Mouse (Mus musculus) limb, embryonic 13.5 days (tissue): ENCODE data around the gene Nwd1. TPM values are rescaled to one million over a fixed set of nuclear protein-coding genes. Genes with fewer than 3 reads are reported as not detected.
A peak's percentile ranks its signal among the peaks of the same experiment; 100 is the strongest.
"Not testable (repeated sequence)": the region's sequence is repeated elsewhere in the genome, so short reads cannot be mapped to it uniquely, and the experiment has no call there.

ENCODE experiments used
- ATAC-seq: fragments of 200-750 bp; cut with Nextera tagmentation; 2 replicates; pipeline ENCODE4 v1.8.0; 2017; ENCODE audit warnings: low read depth, moderate number of reproducible peaks, moderate TSS enrichment; ENCODE audit not compliant: low FRiP score
- H3K27ac ChIP-seq: fragments of 300-500 bp; sonication (generic); 2 replicates; pipeline ENCODE4 v1.5.1; 2015; ENCODE audit warnings: inconsistent platforms, mild to moderate bottlenecking, moderate library complexity
- H3K27me3 ChIP-seq: fragments of 300-500 bp; sonication (generic); 2 replicates; pipeline ENCODE4 v1.6.1; 2015; ENCODE audit warnings: mild to moderate bottlenecking, inconsistent platforms
- H3K36me3 ChIP-seq: fragments of 300-500 bp; sonication (generic); 2 replicates; pipeline ENCODE4 v1.6.1; 2015; ENCODE audit warnings: inconsistent platforms, mild to moderate bottlenecking, moderate library complexity
- H3K4me1 ChIP-seq: fragments of 300-500 bp; sonication (generic); 2 replicates; pipeline ENCODE4 v1.6.1; 2015; ENCODE audit warnings: inconsistent platforms
- H3K4me2 ChIP-seq: fragments of 300-500 bp; sonication (generic); replicated peaks from 2 replicates; pipeline ENCODE4 v1.6.1; 2015; ENCODE audit warnings: inconsistent platforms, mild to moderate bottlenecking, moderate library complexity
- H3K4me3 ChIP-seq: fragments of 300-500 bp; sonication (generic); 2 replicates; pipeline ENCODE4 v1.5.1; 2015; ENCODE audit warnings: moderate library complexity, mild to moderate bottlenecking, inconsistent platforms
- H3K9ac ChIP-seq: fragments of 300-500 bp; sonication (generic); 2 replicates; pipeline ENCODE4 v1.6.1; 2015; ENCODE audit warnings: mild to moderate bottlenecking, inconsistent platforms
- H3K9me3 ChIP-seq: fragments of 300-500 bp; sonication (generic); 2 replicates; pipeline ENCODE4 v1.6.1; 2016; ENCODE audit warnings: inconsistent platforms
- WGBS: fragments of 180-500 bp; shearing (Covaris S2); methylation state at CpG from one replicate; pipeline ENCODE4 v1.1.7; 2015; 5-methylcytosine and 5-hydroxymethylcytosine counted together
- polyA plus RNA-seq: library from polyadenylated mRNA; unstranded; fragments of >200 nt; fragmentation: Nextera tagmentation; extraction: Ambion mirVana; gene quantifications from 2 replicates; pipeline ENCODE4 v1.2.1, GENCODE M21; 2015

Nwd1 gene
- polyA plus RNA-seq, 1 experiment from 2014 or later, result 0.01 TPM

- Histone ChIP-seq H3K4me3 (no peak overlapping the region), H3K9me3 (no peaks in the 10 kb centered on the region), H3K9ac (no peak overlapping the region), H3K27me3 (no peaks in the 10 kb centered on the region), H3K27ac (no peak overlapping the region), H3K36me3 (no peaks in the 10 kb centered on the region), H3K4me2 (no peak overlapping the region), H3K4me1 (no peaks in the 10 kb centered on the region)
- ATAC-seq, result no peak
- WGBS, result 95% methylated on average over 1 of the region's 1 CpGs
Measured at GRCm38 (mm10) chr8:72672802-72673201, 26.3 kb downstream of the Nwd1 start.

GRCm38 (mm10) chr8:72674184-72674583 lies 27.7 kb downstream of the Nwd1 start:
- Histone ChIP-seq H3K9me3 (no peaks in the 10 kb centered on the region), H3K36me3 (no peaks in the 10 kb centered on the region), H3K27me3 (no peaks in the 10 kb centered on the region), H3K9ac (no peak overlapping the region), H3K4me2 (no peak overlapping the region), H3K4me3 (no peak overlapping the region), H3K4me1 (no peaks in the 10 kb centered on the region), H3K27ac (no peak overlapping the region)
- no peak for ATAC-seq
- 78% methylated on average over 2 of the region's 2 CpGs for WGBS

GRCm38 (mm10) chr8:72676436-72676835 lies 29.9 kb downstream of the Nwd1 start:
- ATAC-seq, result no peak

GRCm38 (mm10) chr8:72676844-72677243 lies 30.3 kb downstream of the Nwd1 start:
- whole genome bisulfite sequencing, result 50% methylated on average over 2 of the region's 2 CpGs
- H3K4me1 ChIP-seq, result not testable (repeated sequence)

More at GRCm38 (mm10) chr8:72676436-72676835, 29.9 kb downstream of the Nwd1 start:
- no peak overlapping the region for H3K9ac ChIP-seq
- 60% methylated on average over 4 of the region's 4 CpGs for WGBS
- no peak overlapping the region for H3K27ac ChIP-seq
- no peaks in the 10 kb centered on the region for H3K4me1 ChIP-seq
- no peak overlapping the region for H3K4me2 ChIP-seq
- H3K27me3 ChIP-seq, result no peaks in the 10 kb centered on the region
- no peaks in the 10 kb centered on the region for H3K9me3 ChIP-seq
- no peak overlapping the region for H3K4me3 ChIP-seq
- H3K36me3 ChIP-seq, result no peaks in the 10 kb centered on the region

GRCm38 (mm10) chr8:72677331-72677730 lies 30.8 kb downstream of the Nwd1 start:
- Histone ChIP-seq H3K36me3 (no peaks in the 10 kb centered on the region), H3K4me2 (no peak overlapping the region), H3K9me3 (no peaks in the 10 kb centered on the region), H3K4me3 (no peak overlapping the region), H3K4me1 (no peaks in the 10 kb centered on the region), H3K27me3 (no peaks in the 10 kb centered on the region), H3K27ac (no peak overlapping the region), H3K9ac (no peak overlapping the region)
- WGBS, result 62% methylated on average over 5 of the region's 5 CpGs
- no peak for ATAC-seq

More at GRCm38 (mm10) chr8:72676844-72677243, 30.3 kb downstream of the Nwd1 start:
- not testable (repeated sequence) for H3K36me3 ChIP-seq, H3K9me3 ChIP-seq, H3K4me3 ChIP-seq, ATAC-seq, H3K4me2 ChIP-seq, H3K27me3 ChIP-seq, H3K9ac ChIP-seq, H3K27ac ChIP-seq

- 13% methylated on average over 3 of the region's 3 CpGs for WGBS
- Histone ChIP-seq H3K36me3 (no peaks in the 10 kb centered on the region), H3K27ac (no peak overlapping the region), H3K4me1 (no peaks in the 10 kb centered on the region), H3K9ac (no peak overlapping the region), H3K4me3 (no peak overlapping the region), H3K4me2 (no peak overlapping the region), H3K9me3 (no peaks in the 10 kb centered on the region), H3K27me3 (no peaks in the 10 kb centered on the region)
- ATAC-seq, result no peak
Measured at GRCm38 (mm10) chr8:72680133-72680532, 33.6 kb downstream of the Nwd1 start.

GRCm38 (mm10) chr8:72682051-72682687 lies 35.7 kb downstream of the Nwd1 start:
- no peak overlapping the region for H3K4me2 ChIP-seq
- 79% methylated on average over 4 of the region's 4 CpGs for WGBS
- H3K4me3 ChIP-seq, result no peak overlapping the region
- H3K36me3 ChIP-seq, result no peaks in the 10 kb centered on the region
- no peak overlapping the region for H3K27ac ChIP-seq
- H3K4me1 ChIP-seq, result no peaks in the 10 kb centered on the region
- H3K9ac ChIP-seq, result no peak overlapping the region
- no peaks in the 10 kb centered on the region for H3K27me3 ChIP-seq
- H3K9me3 ChIP-seq, result no peaks in the 10 kb centered on the region
- no peak for ATAC-seq

GRCm38 (mm10) chr8:72683010-72683521 lies 36.6 kb downstream of the Nwd1 start:
- Histone ChIP-seq H3K27me3 (no peaks in the 10 kb centered on the region), H3K4me2 (no peak overlapping the region), H3K27ac (no peak overlapping the region), H3K9me3 (no peaks in the 10 kb centered on the region), H3K4me1 (no peaks in the 10 kb centered on the region), H3K4me3 (no peak overlapping the region), H3K36me3 (no peaks in the 10 kb centered on the region), H3K9ac (no peak overlapping the region)
- 0 out of 2 replicates have a peak, but pooled peaks have one; percentile 25 for ATAC-seq
- 39% methylated on average over 2 of the region's 2 CpGs for WGBS

- not testable (repeated sequence) for ATAC-seq
Measured at GRCm38 (mm10) chr8:72683572-72684099, 37.1 kb downstream of the Nwd1 start.

GRCm38 (mm10) chr8:72698349-72698926 lies 51.9 kb downstream of the Nwd1 start:
- 98% methylated on average over 2 of the region's 2 CpGs for WGBS

More at GRCm38 (mm10) chr8:72683572-72684099, 37.1 kb downstream of the Nwd1 start:
- not testable (repeated sequence) for H3K9me3 ChIP-seq, H3K9ac ChIP-seq, H3K4me1 ChIP-seq, H3K27me3 ChIP-seq, H3K4me2 ChIP-seq, H3K4me3 ChIP-seq, H3K36me3 ChIP-seq, H3K27ac ChIP-seq
- 93% methylated on average over 5 of the region's 5 CpGs for WGBS

GRCm38 (mm10) chr8:72712569-72712968 lies 66.1 kb downstream of the Nwd1 start:
- no peaks in the 10 kb centered on the region for H3K4me1 ChIP-seq
- no peak for ATAC-seq

More at GRCm38 (mm10) chr8:72698349-72698926, 51.9 kb downstream of the Nwd1 start:
- Histone ChIP-seq H3K4me1 (no peaks in the 10 kb centered on the region), H3K27ac (no peak overlapping the region), H3K4me2 (no peak overlapping the region), H3K9me3 (no peaks in the 10 kb centered on the region), H3K4me3 (no peak overlapping the region), H3K27me3 (no peaks in the 10 kb centered on the region), H3K36me3 (no peaks in the 10 kb centered on the region), H3K9ac (no peak overlapping the region)
- no peak for ATAC-seq

GRCm38 (mm10) chr8:72716594-72716993 lies 70.1 kb downstream of the Nwd1 start:
- no peaks in the 10 kb centered on the region for H3K36me3 ChIP-seq
- no peak overlapping the region for H3K27ac ChIP-seq
- H3K9ac ChIP-seq, result no peak overlapping the region
- no peaks in the 10 kb centered on the region for H3K9me3 ChIP-seq
- no peak overlapping the region for H3K4me3 ChIP-seq
- H3K4me1 ChIP-seq, result no peaks in the 10 kb centered on the region
- WGBS, result 81% methylated on average over 5 of the region's 5 CpGs
- H3K27me3 ChIP-seq, result no peaks in the 10 kb centered on the region
- ATAC-seq, result no peak
- no peak overlapping the region for H3K4me2 ChIP-seq

More at GRCm38 (mm10) chr8:72712569-72712968, 66.1 kb downstream of the Nwd1 start:
- Histone ChIP-seq H3K4me3 (no peak overlapping the region), H3K27ac (no peak overlapping the region), H3K9me3 (no peaks in the 10 kb centered on the region), H3K27me3 (no peaks in the 10 kb centered on the region), H3K9ac (no peak overlapping the region), H3K36me3 (no peaks in the 10 kb centered on the region), H3K4me2 (no peak overlapping the region)
- WGBS, result 52% methylated on average over 6 of the region's 6 CpGs
